Mouse (Mus musculus) thymus, postnatal 10 days (tissue): Measurements from ENCODE around the gene Gm10112.

Experiments used
- DNase-seq, 2 experiments: peaks; one replicate each; pipeline ENCODE4 v3.0.0; 2021; ENCODE audit warnings: low spot score in 2 of 2

The Gm10112 gene

GRCm38 (mm10) chrX:111168040-111168439, at the start of gene Gm10112:
Gene Gm10112 (plus strand): TSS chrX:111168340.
- no peak for DNase-seq

GRCm38 (mm10) chrX:111189574-111189973, 21.4 kb downstream of the Gm10112 start:
- DNase-seq, result no peak

GRCm38 (mm10) chrX:111196376-111196775, 28.2 kb downstream of the Gm10112 start:
- DNase-seq, result no peak

GRCm38 (mm10) chrX:111210225-111210624, 42.1 kb downstream of the Gm10112 start:
- DNase-seq, result peak in 1 of 2 experiments; percentile 4
